Mouse (Mus musculus): ENCODE measurements around the gene Myt1l.

Gene Myt1l

DNA sequence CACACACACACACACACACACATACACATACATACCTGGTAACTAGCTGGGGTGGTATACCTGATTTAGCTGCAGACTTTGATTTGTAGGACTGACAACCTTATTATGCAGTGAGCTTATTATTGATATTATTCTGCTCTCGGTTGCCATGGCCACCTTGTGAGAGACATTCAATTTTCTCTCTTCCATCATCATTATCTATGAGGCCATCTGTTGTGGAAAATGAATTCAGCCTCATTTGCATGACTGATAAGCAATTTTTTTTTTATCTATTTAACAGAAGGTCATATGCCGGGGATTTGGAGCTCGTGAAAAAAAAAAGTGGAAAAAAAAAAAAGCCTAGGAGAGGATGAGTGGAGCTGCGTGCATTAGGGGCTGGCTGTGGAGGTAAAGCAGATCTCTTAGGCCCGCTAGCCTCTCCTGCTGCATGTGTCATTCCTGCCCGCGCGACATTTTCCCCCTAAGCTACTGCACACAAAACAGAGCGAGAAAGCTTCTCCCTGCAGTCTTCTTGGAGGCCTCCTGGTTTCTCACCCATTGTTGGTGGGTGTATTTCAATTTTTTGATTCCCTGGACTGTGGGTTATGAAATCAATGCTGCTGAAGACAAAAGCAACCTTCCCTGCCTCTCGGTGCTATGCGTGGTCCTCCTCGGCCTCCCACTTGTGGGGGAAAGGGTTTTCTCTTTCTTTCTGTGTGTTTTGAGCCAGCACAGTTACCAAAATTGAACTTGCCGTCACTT lies at the start of gene Myt1l:
TSS of gene Myt1l (plus strand) at position 354 of the 741 bp plus-strand sequence.
- DNase-seq (ENCODE audit: low spot score) = no peak

DNA sequence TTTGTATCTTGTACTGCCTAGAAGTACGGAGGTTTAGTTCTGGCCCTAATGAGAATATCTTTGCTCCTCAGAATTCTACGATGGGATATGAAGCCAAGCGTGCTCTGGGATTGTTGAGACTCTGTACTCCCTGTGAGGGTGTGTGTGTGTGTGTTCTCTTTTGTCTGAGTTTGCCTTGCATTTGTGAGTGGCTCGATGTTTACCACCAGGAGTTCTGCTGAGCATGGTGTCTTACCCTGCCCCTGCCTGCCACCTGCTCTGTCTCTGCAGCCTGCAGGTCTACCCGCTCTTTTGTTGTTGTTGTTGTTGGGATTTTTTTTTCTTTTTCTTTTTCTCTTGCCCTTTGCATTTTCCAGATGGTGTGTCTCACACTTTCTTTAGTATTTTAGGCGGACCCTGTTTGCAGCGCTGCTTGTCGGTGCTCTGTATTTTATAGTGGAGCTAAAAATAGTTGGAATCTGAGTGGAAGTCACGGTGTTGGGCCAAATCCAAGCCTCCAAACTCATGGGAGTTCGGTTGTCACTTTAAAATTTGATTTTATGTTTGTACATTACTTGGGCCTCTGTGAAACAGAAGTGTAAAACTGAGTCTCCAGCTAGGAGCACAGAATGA lies 41.7 kb upstream of the Myt1l start:
- DNase-seq (ENCODE audit: low spot score) = no peak

DNA sequence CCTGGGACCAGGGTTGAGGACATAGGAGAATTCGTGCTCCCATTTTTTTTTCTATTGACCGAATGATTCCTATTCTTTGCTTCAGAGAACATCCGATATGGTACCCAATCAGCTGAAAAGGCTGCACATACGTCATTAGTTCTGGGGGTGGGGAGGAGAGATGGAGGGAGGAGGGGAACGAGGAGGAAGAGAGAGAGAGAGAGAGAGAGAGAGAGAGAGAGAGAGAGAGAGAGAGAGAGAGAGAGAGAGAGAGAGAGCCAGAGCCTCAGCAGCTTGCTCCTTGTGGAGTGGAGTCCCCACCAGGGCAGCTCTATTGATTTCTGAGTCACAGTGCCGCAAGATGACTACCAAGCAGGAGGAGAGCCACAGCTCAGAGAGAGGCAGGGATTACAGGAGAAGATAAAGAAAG lies 1.9 kb upstream of the Myt1l start:
- DNase-seq (ENCODE audit: low spot score) = no peak

DNA sequence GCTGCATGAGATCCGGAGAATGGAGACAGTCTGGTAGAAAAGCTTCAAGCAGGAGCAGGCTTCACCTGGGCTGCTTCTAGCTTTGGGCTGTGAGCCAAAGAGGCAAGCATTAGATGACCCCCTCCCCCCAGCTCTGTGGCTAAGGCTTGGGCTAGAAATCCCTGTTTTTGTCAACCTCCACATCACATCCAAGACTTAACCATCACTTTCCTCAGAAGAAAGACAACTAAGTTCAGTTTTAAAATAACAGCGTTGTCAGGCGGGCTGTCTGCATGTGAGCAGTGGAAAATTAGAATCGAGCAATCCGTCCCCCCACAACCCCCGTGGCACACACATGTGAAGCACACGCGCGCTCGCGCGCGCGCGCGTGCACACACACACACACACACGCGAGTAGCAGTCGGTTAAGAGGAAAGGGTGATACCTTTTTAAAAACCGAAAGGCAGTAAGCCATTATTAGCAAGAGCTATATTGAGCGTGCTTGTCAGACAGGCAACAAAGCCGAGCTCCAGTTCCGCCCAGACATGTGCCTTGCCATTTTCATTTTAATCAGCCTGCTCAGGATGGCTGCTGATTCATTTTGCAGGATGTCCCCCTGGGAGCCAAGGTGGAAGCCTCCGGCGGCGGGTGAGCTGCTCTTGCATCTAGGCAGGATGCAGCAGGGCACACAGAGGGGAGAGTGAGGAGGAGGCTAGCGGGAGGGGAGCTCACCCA lies 979 bp upstream of the Myt1l start:
- DNase-seq (ENCODE audit: low spot score) = no peak

DNA sequence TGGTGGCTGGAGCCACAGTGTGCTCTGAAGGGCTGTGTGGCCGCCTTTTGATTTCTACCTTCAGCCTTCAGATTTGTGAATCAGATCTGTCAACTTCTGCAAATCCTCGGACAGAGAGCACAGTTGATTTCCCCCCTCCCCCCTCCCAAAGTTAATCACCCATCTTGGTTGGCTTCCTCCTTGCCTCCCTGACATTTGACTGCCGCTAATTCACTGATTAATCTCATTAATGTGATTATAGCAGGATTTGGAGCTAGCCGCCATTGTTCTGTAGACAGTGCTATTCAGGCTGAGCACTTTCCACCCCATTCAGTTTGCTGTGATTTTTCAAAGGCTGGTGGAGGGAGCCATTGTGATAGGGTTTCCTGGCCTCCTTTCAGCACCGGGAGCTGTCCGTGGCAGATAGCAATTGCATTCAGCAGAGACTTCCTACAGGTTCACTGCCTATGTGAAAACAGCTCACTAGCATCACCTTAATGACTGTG lies 2.1 kb downstream of the Myt1l start:
- DNase-seq (ENCODE audit: low spot score) = no peak

DNA sequence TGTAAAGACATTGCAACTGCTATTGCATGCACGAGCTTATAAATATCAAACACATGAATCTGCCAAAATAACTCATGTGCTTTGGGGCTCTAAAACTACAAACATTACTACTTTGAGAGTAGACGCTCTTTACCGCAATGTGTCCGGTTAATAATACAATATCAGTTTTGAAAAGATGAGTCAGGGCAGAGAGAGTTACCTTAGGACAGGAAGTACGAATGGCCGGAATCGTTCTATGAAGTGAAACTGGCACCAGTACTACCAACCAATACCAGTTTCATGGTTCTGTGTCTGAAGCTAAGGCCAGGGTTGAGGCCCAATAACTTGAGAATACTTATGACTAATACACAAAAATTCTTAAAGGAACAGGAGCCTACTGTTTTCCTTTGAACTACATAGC lies 2.6 kb downstream of the Myt1l start:
- DNase-seq (ENCODE audit: low spot score) = no peak

DNA sequence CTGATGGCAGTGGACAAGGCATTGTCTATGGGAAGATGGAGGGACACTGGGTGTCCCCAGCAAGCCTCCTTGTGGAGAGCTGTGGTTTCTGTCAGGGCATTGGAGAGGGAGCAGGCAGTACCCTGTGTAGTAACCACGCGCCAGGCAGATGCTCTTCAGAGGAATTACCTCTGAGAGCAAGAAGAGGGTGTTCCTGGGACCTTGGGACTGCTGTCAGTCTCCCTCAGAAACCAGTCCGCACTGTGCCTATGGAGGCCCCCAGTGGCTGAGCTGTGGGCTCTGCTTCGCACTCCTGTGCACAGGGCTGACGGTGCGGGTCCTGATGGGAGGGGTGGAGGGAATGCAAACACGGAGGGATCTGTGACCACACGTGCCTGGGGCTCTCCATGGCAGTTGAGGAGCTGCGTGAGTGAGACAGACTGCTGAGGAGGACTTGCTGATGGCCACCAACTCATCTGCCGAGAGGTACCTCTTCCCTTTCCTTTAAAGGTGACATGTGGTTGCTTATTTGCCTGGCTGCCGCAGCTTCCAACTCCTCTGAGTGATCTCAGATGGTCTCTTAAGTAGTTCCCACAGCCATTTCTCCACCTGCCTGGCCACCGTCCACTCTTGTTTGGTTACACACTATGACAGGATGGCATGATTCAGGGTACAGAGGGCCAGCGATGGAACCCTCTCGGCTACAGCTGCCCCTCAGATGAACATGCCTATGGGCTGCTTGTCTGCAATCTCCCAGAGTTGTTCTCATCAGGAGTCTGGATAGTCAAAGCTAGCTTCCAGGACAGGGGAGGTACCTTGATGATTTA lies 5.1 kb downstream of the Myt1l start:
- no peak for DNase-seq (ENCODE audit: low spot score)

DNA sequence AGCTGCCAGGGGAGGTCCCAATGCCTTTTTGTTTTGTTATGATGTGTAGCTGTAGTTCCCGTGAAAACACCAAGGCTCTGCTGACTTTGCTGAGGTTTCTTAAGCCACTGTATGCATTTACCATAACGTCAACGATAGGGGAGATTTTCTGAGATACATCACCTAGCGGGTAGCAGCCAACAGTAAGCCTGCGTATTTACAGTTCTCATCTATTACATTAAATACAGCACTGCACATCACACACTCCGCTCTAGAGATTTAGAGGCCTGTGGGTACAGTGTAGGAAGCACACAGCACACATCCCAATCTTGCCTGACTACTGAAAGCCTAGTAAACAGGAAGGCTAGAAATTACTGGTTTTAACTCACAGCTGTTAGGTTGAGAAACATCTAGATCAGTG lies 6.1 kb downstream of the Myt1l start:
- DNase-seq (ENCODE audit: low spot score) = no peak

DNA sequence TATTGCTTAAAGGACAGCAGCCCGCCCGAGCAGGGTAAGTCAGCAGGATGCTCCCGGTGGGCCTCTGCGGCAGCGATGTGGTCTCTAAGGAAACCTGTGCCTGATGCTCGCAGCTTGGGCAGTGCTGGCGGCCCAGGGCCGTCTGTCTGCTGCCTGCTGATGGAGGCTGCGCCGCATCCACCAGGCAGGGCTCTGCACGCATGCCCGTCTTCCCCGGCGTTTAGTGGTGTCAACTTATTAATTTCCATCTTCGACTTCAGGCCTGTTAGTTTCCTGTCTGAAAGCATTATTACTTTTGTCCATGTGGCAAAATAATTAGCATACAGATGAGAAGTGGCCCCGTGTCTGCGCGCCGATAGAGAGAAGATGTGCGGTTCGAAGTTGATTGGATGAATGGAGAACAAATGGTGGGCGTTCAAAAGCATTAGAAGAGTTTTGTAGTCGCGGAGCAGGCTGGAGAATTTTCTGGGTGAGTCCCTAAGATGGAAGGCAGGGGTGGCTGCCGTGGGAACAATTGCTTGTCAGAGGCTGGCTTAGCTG lies 6.6 kb downstream of the Myt1l start:
- DNase-seq (ENCODE audit: low spot score) = no peak

DNA sequence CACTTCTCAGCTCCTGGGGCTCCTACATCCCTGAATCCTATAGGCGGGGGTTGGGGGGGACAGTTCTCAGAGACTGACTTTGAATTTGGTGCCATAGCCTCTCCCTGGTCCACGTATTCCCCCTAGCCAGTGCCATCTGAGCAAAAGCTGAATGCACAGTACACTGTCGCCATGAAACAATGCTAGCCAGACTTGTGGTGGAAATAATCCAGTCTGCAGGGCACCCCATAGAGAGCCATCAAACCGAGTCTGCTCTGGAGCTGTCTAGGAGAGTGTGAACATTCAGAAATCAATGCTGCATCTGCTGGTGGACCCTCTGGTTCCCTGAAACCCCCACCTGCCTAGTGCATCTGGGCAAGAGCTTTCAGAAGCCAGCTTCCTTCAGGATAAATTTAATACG lies 9.7 kb downstream of the Myt1l start:
- DNase-seq (ENCODE audit: low spot score) = no peak

DNA sequence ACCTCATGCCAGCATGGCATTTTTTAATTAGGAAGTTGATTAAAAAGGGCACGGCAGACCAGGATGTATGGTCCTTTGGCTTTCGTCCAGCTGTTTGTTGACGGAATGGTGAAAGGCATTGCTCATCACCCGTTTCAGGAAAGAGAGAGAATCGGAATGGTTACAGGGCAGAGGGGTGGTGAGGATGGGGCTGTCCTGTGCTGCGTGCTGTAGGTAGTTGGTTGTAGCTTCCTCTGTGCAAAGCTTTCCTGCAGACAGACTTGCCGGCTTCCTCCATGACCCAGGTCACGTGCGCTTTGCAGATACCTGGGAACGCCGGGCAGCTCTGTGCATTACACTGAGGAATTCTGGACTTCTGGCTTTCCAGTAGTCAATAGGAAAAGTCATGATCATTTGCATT lies 10.3 kb downstream of the Myt1l start:
- DNase-seq (ENCODE audit: low spot score) = no peak

DNA sequence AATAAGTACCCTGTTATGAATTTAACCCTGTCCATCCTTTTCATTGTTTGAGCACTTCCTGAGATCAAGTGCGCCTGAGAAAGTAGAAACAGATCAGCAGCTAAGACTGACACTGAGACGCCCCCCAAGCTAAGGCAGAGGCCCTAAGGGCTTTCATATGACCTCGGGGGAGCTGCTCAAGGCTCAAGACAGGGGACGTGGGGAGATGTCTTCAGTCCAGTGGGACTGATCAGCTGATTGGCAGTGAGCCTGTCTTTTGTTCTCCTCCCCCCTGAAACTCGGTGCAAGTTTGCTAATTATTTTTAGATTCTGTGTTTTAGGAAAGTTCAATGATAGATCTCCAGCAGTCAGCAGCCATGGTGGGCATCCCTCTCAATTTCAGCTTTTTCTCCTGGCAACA lies 10.9 kb downstream of the Myt1l start:
- no peak for DNase-seq (ENCODE audit: low spot score)

DNA sequence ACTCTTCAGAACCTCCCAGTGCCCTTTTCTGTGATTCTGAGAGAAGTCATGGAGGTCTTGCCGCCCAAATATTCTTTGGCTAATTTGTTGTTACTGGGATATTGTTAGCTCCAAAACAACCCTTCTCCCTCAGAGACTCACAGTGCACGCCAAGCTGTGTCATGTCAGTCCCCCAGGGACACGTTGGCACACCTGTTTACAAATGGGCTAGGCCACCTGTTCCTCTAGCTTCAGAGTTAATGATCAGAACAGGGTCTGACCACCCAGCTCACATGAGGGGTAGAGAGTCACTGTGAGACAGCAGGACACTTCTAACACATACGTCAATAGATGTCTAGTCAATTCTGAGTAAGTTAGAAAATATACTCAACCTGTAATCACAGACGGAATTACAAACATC lies 12.6 kb downstream of the Myt1l start:
- no peak for DNase-seq (ENCODE audit: low spot score)

DNA sequence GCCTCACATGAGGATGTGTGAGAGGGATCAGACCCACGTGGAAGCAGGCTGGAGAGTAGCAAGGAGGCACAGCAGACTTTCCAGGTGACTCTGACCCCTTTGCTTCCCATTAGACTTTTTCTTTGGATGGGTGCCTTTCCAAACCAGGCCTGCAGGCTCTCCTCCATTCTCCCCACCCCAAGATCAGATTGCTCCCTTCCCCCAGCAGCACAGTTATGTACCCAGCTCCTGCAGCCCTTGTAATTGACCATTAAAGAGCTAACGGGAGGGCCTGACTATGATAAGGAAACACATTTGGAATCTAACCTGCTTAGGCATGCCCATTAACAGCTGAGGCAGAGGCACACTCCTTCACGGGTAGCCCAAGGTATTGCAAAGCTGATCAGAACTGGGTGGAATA lies 17.9 kb downstream of the Myt1l start:
- no peak for DNase-seq (ENCODE audit: low spot score)

DNA sequence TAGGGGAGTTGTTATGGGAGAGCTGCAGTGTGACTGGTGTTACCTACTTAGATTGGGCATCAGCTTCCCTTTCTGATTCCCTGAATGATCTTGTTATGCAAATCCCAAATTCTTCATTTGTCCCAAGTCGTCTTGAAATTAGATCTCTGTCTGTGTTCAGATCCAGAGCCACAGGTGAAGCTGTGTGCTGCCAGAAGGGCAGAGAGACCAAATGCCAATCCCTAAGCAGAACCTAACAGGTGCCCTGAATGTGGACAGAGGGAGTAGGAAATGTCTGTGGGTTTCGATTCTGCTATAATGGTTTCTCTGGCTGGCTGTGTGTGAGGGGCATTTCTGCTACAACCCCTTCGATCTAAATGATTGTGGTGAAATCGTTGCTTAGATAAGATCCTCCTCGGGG lies 18.9 kb downstream of the Myt1l start:
- DNase-seq (ENCODE audit: low spot score) = no peak

DNA sequence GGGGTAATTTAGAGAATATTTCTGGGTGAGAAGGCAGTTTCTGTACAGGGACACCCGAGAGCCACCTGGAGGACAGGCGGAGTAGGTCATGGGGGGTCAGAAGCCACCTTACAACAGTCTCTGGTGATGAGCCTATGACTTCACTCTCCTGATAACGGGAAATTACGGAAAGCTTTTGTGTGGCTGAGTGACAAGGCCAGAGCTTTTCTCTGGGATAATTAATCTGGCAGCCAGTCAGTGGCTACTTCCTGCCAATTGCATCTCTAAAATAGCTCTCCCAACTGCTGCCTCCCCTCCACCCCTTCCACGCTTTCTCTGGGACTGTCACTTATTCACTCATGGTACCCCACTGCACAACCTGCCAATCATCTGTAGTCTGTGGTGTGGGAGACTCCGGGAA lies 19.6 kb downstream of the Myt1l start:
- DNase-seq (ENCODE audit: low spot score) = no peak

DNA sequence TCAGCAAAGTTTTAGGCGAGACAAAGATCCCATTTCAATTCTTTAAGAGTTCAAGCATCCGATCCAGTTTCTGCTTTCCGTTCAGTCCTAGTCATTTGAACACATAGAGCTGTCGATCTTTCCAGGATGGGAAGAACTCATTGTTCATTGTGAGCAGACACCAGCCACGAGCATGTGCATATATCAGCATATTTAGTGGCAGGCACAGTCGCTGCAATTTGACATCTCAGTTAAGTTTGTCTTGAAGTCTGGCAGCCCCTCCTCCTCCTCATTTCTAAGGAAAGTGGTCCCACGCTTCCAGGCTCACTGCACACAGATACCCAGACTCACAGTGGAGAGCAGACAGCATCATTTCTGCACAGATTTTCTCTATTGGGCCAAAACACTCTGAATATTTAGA lies 25.0 kb downstream of the Myt1l start:
- DNase-seq (ENCODE audit: low spot score) = no peak

DNA sequence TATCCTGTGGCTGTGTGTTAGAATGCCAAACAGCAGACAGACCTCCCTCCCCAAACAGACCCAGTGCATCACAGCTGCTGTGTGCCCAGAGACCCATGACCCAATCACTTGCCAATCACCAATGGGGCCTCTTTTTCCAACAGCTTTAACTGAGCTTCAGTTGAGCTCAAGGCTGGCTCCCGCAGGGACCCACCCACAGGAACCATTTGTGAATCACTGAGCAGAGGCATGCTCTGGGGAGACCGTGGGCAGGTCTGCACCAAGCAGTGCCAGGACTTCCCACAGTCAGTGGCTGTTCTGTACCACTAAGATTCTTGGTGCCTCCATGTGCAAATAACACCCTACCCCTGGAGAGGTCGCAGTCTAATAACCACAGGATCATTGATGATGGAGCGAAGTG lies 27.5 kb downstream of the Myt1l start:
- DNase-seq (ENCODE audit: low spot score) = no peak

DNA sequence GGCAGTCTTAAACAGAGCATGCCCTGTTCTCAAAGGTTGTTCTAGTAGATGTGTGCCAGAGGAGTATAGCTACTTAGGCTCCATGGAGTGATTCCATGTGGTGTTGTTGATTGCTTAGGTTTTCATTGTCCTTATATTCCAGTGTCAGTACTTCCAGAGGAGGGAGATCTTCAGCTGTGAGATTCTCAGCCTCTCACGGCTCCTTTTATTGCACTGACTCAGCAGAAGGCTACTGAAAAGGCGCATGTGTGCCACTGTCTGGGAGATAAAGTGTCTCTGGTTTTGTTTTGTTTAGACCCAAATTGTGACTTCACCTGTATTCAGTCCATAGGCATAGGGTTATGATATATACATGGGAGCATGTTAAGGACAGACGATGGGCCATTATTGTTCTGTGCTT lies 28.2 kb downstream of the Myt1l start:
- no peak for DNase-seq (ENCODE audit: low spot score)

DNA sequence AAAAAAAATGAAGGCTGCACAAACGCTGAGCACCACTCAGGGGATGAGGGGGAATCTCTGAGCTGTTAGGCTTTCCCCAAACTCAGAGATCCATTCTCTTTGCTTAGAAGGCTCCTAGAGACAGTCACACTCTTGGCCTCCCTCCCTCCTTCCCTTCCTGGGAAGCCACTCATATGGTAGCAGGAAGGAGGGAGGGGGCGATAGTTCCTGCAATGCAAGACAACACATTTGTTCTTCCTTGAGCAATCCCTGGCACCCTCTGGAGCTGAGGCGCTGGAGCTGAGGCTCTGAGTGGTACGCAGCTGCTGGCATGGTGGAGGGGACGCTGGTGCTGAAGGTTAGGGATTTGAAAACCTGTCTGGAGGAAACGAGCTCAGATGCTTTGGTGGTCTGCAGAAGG lies 28.7 kb downstream of the Myt1l start:
- no peak for DNase-seq (ENCODE audit: low spot score)

DNA sequence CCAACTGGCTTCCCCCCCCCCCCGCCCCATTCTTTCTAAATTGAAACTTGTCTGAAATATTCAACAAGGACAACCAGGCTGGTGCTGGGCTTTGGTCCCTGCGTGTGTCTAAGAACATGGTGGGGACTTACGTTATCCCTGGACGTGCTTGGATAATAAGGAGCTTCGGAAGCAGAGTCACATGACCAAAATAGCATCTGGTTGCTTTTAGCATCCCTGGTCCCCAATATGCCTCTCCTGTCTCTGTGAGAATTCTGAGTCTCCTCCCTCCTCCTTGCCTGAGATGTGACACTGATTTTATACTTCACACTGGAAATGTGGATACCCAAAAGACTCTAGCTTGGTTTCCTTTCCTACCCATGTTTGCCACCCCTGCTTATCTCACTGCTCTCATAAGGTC lies 31.6 kb downstream of the Myt1l start:
- DNase-seq (ENCODE audit: low spot score) = no peak

DNA sequence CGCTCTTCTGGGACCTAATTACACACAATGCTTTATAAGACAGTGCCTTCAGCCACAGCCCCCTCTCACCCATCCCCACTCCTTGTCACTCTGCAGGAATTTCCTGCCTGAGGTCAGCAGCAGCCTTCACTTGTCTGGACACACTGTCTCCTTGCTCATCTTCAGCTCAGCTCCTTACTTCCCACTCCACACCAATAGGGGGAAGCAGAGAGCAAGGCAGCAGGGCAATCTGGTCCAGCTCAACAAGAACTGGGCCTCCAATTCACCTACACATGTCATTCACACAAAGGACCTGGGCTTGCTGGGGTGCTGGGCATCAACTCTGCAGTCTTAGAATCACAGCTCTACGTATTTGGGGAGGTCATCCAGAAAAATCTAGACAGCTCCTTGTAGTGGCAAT lies 33.0 kb downstream of the Myt1l start:
- no peak for DNase-seq (ENCODE audit: low spot score)
